Mouse (Mus musculus): ENCODE measurements around the gene Gm45808. TPM values are rescaled to one million over a fixed set of nuclear protein-coding genes. Genes with fewer than 3 reads are reported as not detected.
"Not testable (repeated sequence)": the region's sequence is repeated elsewhere in the genome, so short reads cannot be mapped to it uniquely, and the experiment has no call there.

The Gm45808 gene
- polyA plus RNA-seq, 1 experiment from 2014 or later = not detected

- WGBS = under 1% methylated on average over 58 of the region's 58 CpGs
- H3K4me1 ChIP-seq = peaks cover 27% of the 10 kb centered on the region
- no peaks in the 10 kb centered on the region for H3K27me3 ChIP-seq (replicated peaks)
- peaks cover 41% of the 10 kb centered on the region for H3K36me3 ChIP-seq
- peak within 1 kb of the TSS; percentile 90 for H3K4me2 ChIP-seq
- H3K9me3 ChIP-seq = no peaks in the 10 kb centered on the region
- peak within 1 kb of the TSS; percentile 65 for H3K27ac ChIP-seq (replicated peaks)
- H3K9ac ChIP-seq = peak within 1 kb of the TSS; percentile 93
- ATAC-seq (ENCODE audit: extremely low read depth, insufficient number of reproducible peaks, low FRiP score, low TSS enrichment) = peak; percentile 75
- H3K4me3 ChIP-seq = peak within 1 kb of the TSS; percentile 69
Measured at GRCm38 (mm10) chr7:45466283-45467089, 20.1 kb downstream of the Gm45808 start, which contains the start of gene Bax. Gene Bax, minus strand, starts transcription at chr7:45466898.

GRCm38 (mm10) chr7:45465549-45465948, 21.1 kb downstream of the Gm45808 start:
- WGBS = 69% methylated on average over 9 of the region's 9 CpGs
- Histone ChIP-seq H3K27ac (replicated peaks) (no peak overlapping the region), H3K9ac (peak overlapping the region; percentile 93)

DNA sequence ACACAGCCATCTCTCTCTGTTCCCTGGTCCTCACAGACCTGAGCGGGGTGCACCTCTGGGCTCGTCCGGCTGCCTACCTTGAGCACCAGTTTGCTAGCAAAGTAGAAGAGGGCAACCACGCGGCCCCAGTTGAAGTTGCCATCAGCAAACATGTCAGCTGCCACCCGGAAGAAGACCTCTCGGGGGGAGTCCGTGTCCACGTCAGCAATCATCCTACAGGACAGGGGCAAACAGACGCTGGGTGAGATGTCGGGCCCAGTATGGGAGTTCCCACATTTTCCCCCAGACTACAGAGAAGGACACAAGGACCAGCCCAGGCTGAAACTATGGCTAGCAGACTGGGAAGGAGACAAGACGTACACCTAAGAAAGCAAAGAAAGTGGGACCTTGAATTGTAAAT, 21.5 kb downstream of the Gm45808 start:
- Histone ChIP-seq H3K4me3 (peak overlapping the region; percentile 69), H3K9ac (no peak overlapping the region), H3K9me3 (no peaks in the 10 kb centered on the region), H3K4me1 (peaks cover 37% of the 10 kb centered on the region), H3K4me2 (peak overlapping the region; percentile 90), H3K36me3 (peaks cover 42% of the 10 kb centered on the region), H3K27ac (replicated peaks) (no peak overlapping the region), H3K27me3 (replicated peaks) (no peaks in the 10 kb centered on the region)
- 92% methylated on average over 12 of the region's 12 CpGs for WGBS
- no peak for ATAC-seq (ENCODE audit: extremely low read depth, insufficient number of reproducible peaks, low FRiP score, low TSS enrichment)

More at GRCm38 (mm10) chr7:45465549-45465948, 21.1 kb downstream of the Gm45808 start:
- Histone ChIP-seq H3K4me1 (peaks cover 33% of the 10 kb centered on the region), H3K36me3 (peaks cover 42% of the 10 kb centered on the region), H3K9me3 (no peaks in the 10 kb centered on the region), H3K4me3 (peak overlapping the region; percentile 69), H3K4me2 (peak overlapping the region; percentile 90), H3K27me3 (replicated peaks) (no peaks in the 10 kb centered on the region)
- ATAC-seq (ENCODE audit: extremely low read depth, insufficient number of reproducible peaks, low FRiP score, low TSS enrichment) = no peak

- Histone ChIP-seq H3K36me3 (peaks cover 42% of the 10 kb centered on the region), H3K9ac (no peak overlapping the region), H3K4me2 (no peak overlapping the region), H3K4me3 (no peak overlapping the region), H3K9me3 (no peaks in the 10 kb centered on the region), H3K4me1 (peaks cover 39% of the 10 kb centered on the region), H3K27me3 (replicated peaks) (no peaks in the 10 kb centered on the region), H3K27ac (replicated peaks) (no peak overlapping the region)
- no peak for ATAC-seq (ENCODE audit: extremely low read depth, insufficient number of reproducible peaks, low FRiP score, low TSS enrichment)
- 93% methylated on average over 7 of the region's 7 CpGs for WGBS
Measured at GRCm38 (mm10) chr7:45463987-45464778, 22.4 kb downstream of the Gm45808 start.

DNA sequence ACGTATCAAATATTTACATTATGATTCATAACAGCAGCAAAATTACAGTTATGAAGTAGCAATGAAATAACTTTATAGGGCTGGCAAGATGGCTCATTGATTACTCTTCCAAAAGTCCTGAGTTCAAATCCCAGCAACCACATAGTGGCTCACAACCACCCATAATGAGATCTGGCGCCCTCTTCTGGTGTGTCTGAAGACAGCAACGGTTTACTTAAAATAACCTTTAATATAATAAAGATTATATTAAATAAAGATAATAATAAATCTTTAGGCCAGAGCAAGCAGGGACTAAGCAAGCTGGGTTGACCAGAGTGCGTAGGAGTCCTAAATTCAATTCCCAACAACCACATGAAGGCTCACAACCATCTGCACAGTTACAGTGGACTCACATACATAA, 23.7 kb downstream of the Gm45808 start:
- Histone ChIP-seq H3K36me3 (peaks cover 51% of the 10 kb centered on the region), H3K4me1 (peaks cover 46% of the 10 kb centered on the region)
- 80% methylated on average over 4 of the region's 4 CpGs for WGBS
- H3K27me3 ChIP-seq (replicated peaks); H3K9ac ChIP-seq; H3K27ac ChIP-seq (replicated peaks); ATAC-seq (ENCODE audit: extremely low read depth, insufficient number of reproducible peaks, low FRiP score, low TSS enrichment); H3K9me3 ChIP-seq; H3K4me2 ChIP-seq; H3K4me3 ChIP-seq: not testable (repeated sequence)

DNA sequence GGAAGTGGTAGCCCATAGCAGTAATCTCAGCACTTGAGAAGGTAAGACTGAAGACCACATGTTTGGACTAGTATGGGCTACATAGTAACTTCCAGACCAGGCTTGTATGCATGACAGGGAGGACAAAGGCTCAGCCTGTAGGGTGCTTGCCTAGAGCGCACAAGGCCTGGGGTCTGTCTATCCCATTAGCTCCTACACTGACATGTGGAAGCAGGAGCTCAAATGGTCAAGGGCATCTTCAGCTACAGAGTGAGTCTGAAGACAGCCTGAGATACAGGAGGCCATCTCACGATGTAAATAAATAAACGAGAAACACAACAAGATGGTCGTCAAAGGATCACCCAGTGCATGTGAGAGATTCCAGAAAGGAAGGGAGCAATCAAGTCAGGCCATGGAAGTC, 24.3 kb downstream of the Gm45808 start:
- peaks cover 57% of the 10 kb centered on the region for H3K36me3 ChIP-seq
- peaks cover 51% of the 10 kb centered on the region for H3K4me1 ChIP-seq
- H3K9ac ChIP-seq = no peak overlapping the region
- WGBS = 78% methylated on average over 4 of the region's 4 CpGs
- ATAC-seq (ENCODE audit: extremely low read depth, insufficient number of reproducible peaks, low FRiP score, low TSS enrichment) = no peak
- peak overlapping the region; percentile 69 for H3K4me2 ChIP-seq
- H3K27me3 ChIP-seq (replicated peaks) = no peaks in the 10 kb centered on the region
- no peak overlapping the region for H3K4me3 ChIP-seq
- H3K27ac ChIP-seq (replicated peaks) = no peak overlapping the region
- no peaks in the 10 kb centered on the region for H3K9me3 ChIP-seq

DNA sequence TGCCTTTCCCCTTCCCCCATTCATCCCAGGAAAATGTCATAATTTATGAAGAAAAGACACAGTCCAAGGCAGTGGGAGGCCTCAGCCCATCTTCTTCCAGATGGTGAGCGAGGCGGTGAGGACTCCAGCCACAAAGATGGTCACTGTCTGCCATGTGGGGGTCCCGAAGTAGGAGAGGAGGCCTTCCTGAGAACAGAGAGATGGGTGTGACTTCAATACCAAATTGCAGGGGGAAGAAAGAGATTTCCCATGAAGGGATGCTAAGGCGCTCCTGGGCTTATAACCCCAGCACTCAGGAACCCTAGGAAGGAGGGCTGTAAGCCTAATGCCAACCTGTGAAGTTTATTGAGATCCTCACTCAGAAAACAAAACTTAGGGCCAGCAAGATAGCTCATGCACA, 24.8 kb downstream of the Gm45808 start:
- H3K4me2 ChIP-seq = peak overlapping the region; percentile 69
- H3K4me3 ChIP-seq = peak overlapping the region; percentile 25
- H3K27me3 ChIP-seq (replicated peaks) = no peaks in the 10 kb centered on the region
- WGBS = 84% methylated on average over 4 of the region's 4 CpGs
- peaks cover 53% of the 10 kb centered on the region for H3K4me1 ChIP-seq
- H3K9ac ChIP-seq = peak overlapping the region; percentile 50; the same call in 1 of the 2 replicates
- no peaks in the 10 kb centered on the region for H3K9me3 ChIP-seq
- H3K27ac ChIP-seq (replicated peaks) = peak overlapping the region; percentile 96
- ATAC-seq (ENCODE audit: extremely low read depth, insufficient number of reproducible peaks, low FRiP score, low TSS enrichment) = no peak
- H3K36me3 ChIP-seq = peaks cover 62% of the 10 kb centered on the region

- WGBS = 50% methylated on average over 5 of the region's 5 CpGs
- Histone ChIP-seq H3K4me3 (peak overlapping the region; percentile 93), H3K27ac (replicated peaks) (peak overlapping the region; percentile 96), H3K27me3 (replicated peaks) (no peaks in the 10 kb centered on the region), H3K9me3 (no peaks in the 10 kb centered on the region), H3K4me1 (peaks cover 57% of the 10 kb centered on the region), H3K36me3 (peaks cover 64% of the 10 kb centered on the region), H3K9ac (peak overlapping the region; percentile 80), H3K4me2 (peak overlapping the region; percentile 69)
- no peak for ATAC-seq (ENCODE audit: extremely low read depth, insufficient number of reproducible peaks, low FRiP score, low TSS enrichment)
Measured at GRCm38 (mm10) chr7:45461326-45461725, 25.3 kb downstream of the Gm45808 start.

GRCm38 (mm10) chr7:45460860-45461314, 25.7 kb downstream of the Gm45808 start:
- peaks cover 58% of the 10 kb centered on the region for H3K4me1 ChIP-seq
- H3K4me3 ChIP-seq = peak overlapping the region; percentile 93
- H3K27ac ChIP-seq (replicated peaks) = peak overlapping the region; percentile 96
- H3K36me3 ChIP-seq = peaks cover 68% of the 10 kb centered on the region
- no peaks in the 10 kb centered on the region for H3K27me3 ChIP-seq (replicated peaks)
- peak overlapping the region; percentile 69 for H3K4me2 ChIP-seq
- no peaks in the 10 kb centered on the region for H3K9me3 ChIP-seq
- peak; percentile 63; the same call in 1 of the 2 replicates for ATAC-seq (ENCODE audit: extremely low read depth, insufficient number of reproducible peaks, low FRiP score, low TSS enrichment)
- whole genome bisulfite sequencing = 5% methylated on average over 13 of the region's 13 CpGs
- peak overlapping the region; percentile 80 for H3K9ac ChIP-seq

DNA sequence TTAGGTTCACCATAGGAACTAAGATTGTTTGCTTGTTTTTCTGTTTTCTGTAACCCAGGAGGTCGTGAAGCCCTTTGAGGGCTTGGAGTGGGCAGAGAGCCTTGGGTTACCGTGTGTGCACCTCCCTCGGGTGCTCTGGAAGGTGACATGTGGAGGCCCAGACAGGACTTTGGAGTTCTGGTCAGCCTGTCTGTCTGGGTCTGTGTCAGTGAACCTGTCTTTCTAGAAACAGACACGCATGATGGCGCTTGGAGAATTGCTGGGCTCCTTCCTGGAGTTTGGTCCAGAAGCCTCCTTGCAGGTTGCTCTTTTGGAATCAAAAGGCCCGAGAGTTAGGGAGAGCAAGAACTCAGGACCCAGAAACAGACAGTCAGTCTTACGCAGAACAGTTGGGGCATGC, 26.2 kb downstream of the Gm45808 start:
- Histone ChIP-seq H3K4me2 (peak overlapping the region; percentile 69), H3K27ac (replicated peaks) (peak overlapping the region; percentile 96), H3K9ac (peak overlapping the region; percentile 80), H3K4me1 (peaks cover 53% of the 10 kb centered on the region), H3K36me3 (peaks cover 71% of the 10 kb centered on the region), H3K4me3 (peak overlapping the region; percentile 93), H3K9me3 (no peaks in the 10 kb centered on the region), H3K27me3 (replicated peaks) (no peaks in the 10 kb centered on the region)
- no peak for ATAC-seq (ENCODE audit: extremely low read depth, insufficient number of reproducible peaks, low FRiP score, low TSS enrichment)
- WGBS = 55% methylated on average over 7 of the region's 7 CpGs

- not testable (repeated sequence) for H3K9me3 ChIP-seq; H3K27me3 ChIP-seq (replicated peaks)
- Histone ChIP-seq H3K36me3 (peaks cover 71% of the 10 kb centered on the region), H3K4me1 (peaks cover 47% of the 10 kb centered on the region), H3K4me3 (peak within 1 kb of the TSS; percentile 93), H3K9ac (peak within 1 kb of the TSS; percentile 97), H3K4me2 (peak within 1 kb of the TSS; percentile 94), H3K27ac (replicated peaks) (peak within 1 kb of the TSS; percentile 96)
- whole genome bisulfite sequencing = under 1% methylated on average over 32 of the region's 37 CpGs
- ATAC-seq (ENCODE audit: extremely low read depth, insufficient number of reproducible peaks, low FRiP score, low TSS enrichment) = peak; percentile 91
Measured at GRCm38 (mm10) chr7:45459564-45460140, 27.0 kb downstream of the Gm45808 start, which contains the start of gene Ftl1. Gene Ftl1, minus strand, starts transcription at chr7:45459884.

All from heart, embryonic 13.5 days (tissue).